19 mouse cellular contexts compared by ENCODE assay signal in genomic region chr10:35236431-35236830, GRCm38 (mm10).
DNase-seq lines count a peak whose midpoint lies in the region; ATAC-seq and TF ChIP-seq lines count a peak whose summit lies in the region.
"Had no signal": no experiment of that assay in that cellular context is flagged by ENCODE, and none has a peak within 500 bp of the region (broad histone marks: within the 10 kb centered on the region; RNA-seq: fewer than 3 reads in every experiment).

No protein-coding gene starts in this region.

- TF ChIP-seq CTCF in layer of hippocampus, adult 2 months (conservative IDR thresholded peaks at IDR 0.05): no peak
- no peak for TF ChIP-seq CTCF in lung, adult 2 months (IDR thresholded peaks at IDR 0.05; ENCODE audit: insufficient read depth, low read length)

- TF ChIP-seq POLR2A in lung, adult 2 months (IDR thresholded peaks at IDR 0.05; ENCODE audit: borderline replicate concordance, extremely low read depth, low read depth, low read length): no peak

- H3K27me3 ChIP-seq in hindbrain, embryonic 10.5 days (ENCODE audit: insufficient read depth, poor library complexity, severe bottlenecking): no peaks in the 10 kb centered on the region
- H3K27me3 ChIP-seq in hindbrain, embryonic 16.5 days (replicated peaks; ENCODE audit: control insufficient read depth, insufficient read depth, low read length): no peaks in the 10 kb centered on the region
- no peaks in the 10 kb centered on the region for H3K27me3 ChIP-seq in neural tube, embryonic 11.5 days (ENCODE audit: control insufficient read depth, insufficient read depth, low read length)
- H3K27me3 ChIP-seq: CH12.LX; embryonic facial prominence, embryonic 15.5 days had no signal

- H3K9ac ChIP-seq in hindbrain, embryonic 16.5 days (ENCODE audit: low read depth, low read length): no peak overlapping the region
- H3K9ac ChIP-seq in neural tube, embryonic 11.5 days (ENCODE audit: low read length): no peak overlapping the region
- H3K9ac ChIP-seq: embryonic facial prominence, embryonic 15.5 days; liver, embryonic 14.5 days had no signal

- H3K9me3 ChIP-seq in hindbrain, embryonic 10.5 days: no peaks in the 10 kb centered on the region
- no peaks in the 10 kb centered on the region for H3K9me3 ChIP-seq in hindbrain, embryonic 16.5 days (ENCODE audit: control insufficient read depth, low read length)
- H3K9me3 ChIP-seq in neural tube, embryonic 11.5 days (ENCODE audit: control insufficient read depth, low read length): no peaks in the 10 kb centered on the region
- H3K9me3 ChIP-seq: embryonic facial prominence, embryonic 15.5 days; heart, embryonic 10.5 days had no signal

- peaks cover 6% of the 10 kb centered on the region; the same call in 1 of the 2 replicates for H3K4me1 ChIP-seq in hindbrain, embryonic 10.5 days (replicated peaks)
- no peaks in the 10 kb centered on the region; the same call in 1 of the 2 replicates for H3K4me1 ChIP-seq in hindbrain, embryonic 16.5 days (ENCODE audit: control insufficient read depth, insufficient read depth, low read depth, low read length)
- no peaks in the 10 kb centered on the region for H3K4me1 ChIP-seq in neural tube, embryonic 11.5 days (ENCODE audit: control insufficient read depth, insufficient read depth, low read length)
- H3K4me1 ChIP-seq in lung, adult 2 months (ENCODE audit: control insufficient read depth, insufficient read depth, low read length): no peaks in the 10 kb centered on the region
- H3K4me1 ChIP-seq: embryonic facial prominence, embryonic 15.5 days; heart, embryonic 10.5 days had no signal

- WGBS in hindbrain, embryonic 10.5 days: 13% methylated on average over 1 of the region's 1 CpGs
- WGBS in hindbrain, embryonic 16.5 days: 21% methylated on average over 1 of the region's 1 CpGs
- 50% methylated on average over 1 of the region's 1 CpGs for whole genome bisulfite sequencing in neural tube, embryonic 11.5 days
- 50% methylated on average over 1 of the region's 1 CpGs for WGBS in lung, adult 2 months

- no peaks in the 10 kb centered on the region for H3K36me3 ChIP-seq in hindbrain, embryonic 10.5 days
- H3K36me3 ChIP-seq in hindbrain, embryonic 16.5 days (ENCODE audit: control insufficient read depth, insufficient read depth, low read length): no peaks in the 10 kb centered on the region
- no peaks in the 10 kb centered on the region for H3K36me3 ChIP-seq in neural tube, embryonic 11.5 days (ENCODE audit: control insufficient read depth, insufficient read depth, low read length)
- H3K36me3 ChIP-seq: embryonic facial prominence, embryonic 15.5 days; heart, embryonic 10.5 days had no signal

- no peak for ATAC-seq in hindbrain, embryonic 16.5 days
- ATAC-seq in neural tube, embryonic 11.5 days (ENCODE audit: insufficient read depth, low FRiP score, low TSS enrichment): peak; percentile 32; the same call in 1 of the 2 replicates
- ATAC-seq: lung, postnatal 0 days; midbrain, embryonic 16.5 days had no signal

- H3K4me2 ChIP-seq in hindbrain, embryonic 16.5 days (ENCODE audit: low read length): no peak overlapping the region
- H3K4me2 ChIP-seq in neural tube, embryonic 11.5 days (ENCODE audit: low read depth): no peak overlapping the region
- H3K4me2 ChIP-seq: embryonic facial prominence, embryonic 15.5 days had no signal

- H3K4me3 ChIP-seq in hindbrain, embryonic 10.5 days: no peak overlapping the region
- H3K4me3 ChIP-seq in hindbrain, embryonic 16.5 days (ENCODE audit: low read length): no peak overlapping the region
- no peak overlapping the region for H3K4me3 ChIP-seq in neural tube, embryonic 11.5 days (ENCODE audit: low read depth, low read length)
- H3K4me3 ChIP-seq in layer of hippocampus, adult 2 months: no peak overlapping the region
- no peak overlapping the region for H3K4me3 ChIP-seq in lung, adult 2 months (replicated peaks; ENCODE audit: extremely low read depth, low read depth, low read length)
- H3K4me3 ChIP-seq: embryonic facial prominence, embryonic 15.5 days; heart, embryonic 10.5 days had no signal

- DNase-seq in hindbrain, embryonic 10.5 days (ENCODE audit: low spot score): peak; percentile 4
- no peak for DNase-seq in neural tube, embryonic 11.5 days (ENCODE audit: low spot score)
- DNase-seq in neural tube, embryonic 10.5 days (ENCODE audit: extremely low spot score, low spot score): no peak
- DNase-seq in embryo, embryonic 11.5 days (ENCODE audit: low read depth, low spot score): peak; percentile 11
- no peak for DNase-seq in layer of hippocampus, adult 2 months (ENCODE audit: low spot score in 2 of 2)
- DNase-seq in lung, adult 2 months: no peak
- DNase-seq in lung, postnatal 36 days: no peak
- DNase-seq: cerebellum, postnatal 14 days; gastrocnemius, postnatal 25 days; heart, postnatal 10 days; kidney, adult 8-10 months; right cerebral cortex, postnatal 25 days had no signal

- H3K27ac ChIP-seq in hindbrain, embryonic 10.5 days: no peak overlapping the region
- H3K27ac ChIP-seq in hindbrain, embryonic 16.5 days (ENCODE audit: low read depth, low read length): no peak overlapping the region
- H3K27ac ChIP-seq in neural tube, embryonic 11.5 days (ENCODE audit: low read depth, low read length): no peak overlapping the region
- H3K27ac ChIP-seq in layer of hippocampus, adult 2 months: no peak overlapping the region
- H3K27ac ChIP-seq: embryonic facial prominence, embryonic 15.5 days; heart, embryonic 10.5 days; liver, embryonic 14.5 days had no signal

Comparison
In these comparisons a context has a peak if more than half of its experiments do, and no peak if none do; other contexts are left out.
1. DNase-seq: peak in hindbrain, embryonic 10.5 days (single experiment) and embryo, embryonic 11.5 days (single experiment); none in neural tube, embryonic 11.5 days (single experiment), neural tube, embryonic 10.5 days (single experiment), layer of hippocampus, adult 2 months (0 of 2), lung, adult 2 months (single experiment) and lung, postnatal 36 days (single experiment).